Mouse (Mus musculus): ENCODE measurements around the gene Frrs1l.

Frrs1l gene

GRCm38 (mm10) chr4:56989431-56990214 lies 568 bp downstream of the Frrs1l start:
- peak; percentile 74 for DNase-seq (ENCODE audit: low read depth, low spot score)

- peak; percentile 83 for DNase-seq (ENCODE audit: low read depth, low spot score)
Observed at GRCm38 (mm10) chr4:56965586-56966179, 24.5 kb downstream of the Frrs1l start.

- peak; percentile 74 for DNase-seq (ENCODE audit: low read depth, low spot score)
Observed at GRCm38 (mm10) chr4:56963687-56964086, 26.5 kb downstream of the Frrs1l start.

GRCm38 (mm10) chr4:56961320-56961925 lies 28.8 kb downstream of the Frrs1l start:
- no peak for DNase-seq (ENCODE audit: low read depth, low spot score)

- no peak for DNase-seq (ENCODE audit: low read depth, low spot score)
Observed at GRCm38 (mm10) chr4:56957518-56957917, 32.7 kb downstream of the Frrs1l start.

- DNase-seq (ENCODE audit: low read depth, low spot score): no peak
Observed at GRCm38 (mm10) chr4:56953235-56953634, 37.0 kb downstream of the Frrs1l start.

GRCm38 (mm10) chr4:56951701-56952100 lies 38.5 kb downstream of the Frrs1l start:
- DNase-seq (ENCODE audit: low read depth, low spot score): no peak

- DNase-seq (ENCODE audit: low read depth, low spot score): no peak
Observed at GRCm38 (mm10) chr4:56949494-56949893, 40.7 kb downstream of the Frrs1l start.

GRCm38 (mm10) chr4:56946641-56947640 lies 43.2 kb downstream of the Frrs1l start, which contains the start of gene Tmem245:
Tmem245 (minus strand) TSS chr4:56947437.
- peak; percentile 95 for DNase-seq (ENCODE audit: low read depth, low spot score)

- DNase-seq (ENCODE audit: low read depth, low spot score): no peak
Observed at GRCm38 (mm10) chr4:56946180-56946579, 44.0 kb downstream of the Frrs1l start.

- DNase-seq (ENCODE audit: low read depth, low spot score): no peak
Observed at GRCm38 (mm10) chr4:56944286-56944685, 45.9 kb downstream of the Frrs1l start.

- no peak for DNase-seq (ENCODE audit: low read depth, low spot score)
Observed at GRCm38 (mm10) chr4:56943258-56943657, 46.9 kb downstream of the Frrs1l start.

GRCm38 (mm10) chr4:56942567-56942966 lies 47.6 kb downstream of the Frrs1l start:
- peak; percentile 71 for DNase-seq (ENCODE audit: low read depth, low spot score)

- no peak for DNase-seq (ENCODE audit: low read depth, low spot score)
Observed at GRCm38 (mm10) chr4:56941481-56941880, 48.7 kb downstream of the Frrs1l start.

- DNase-seq (ENCODE audit: low read depth, low spot score): no peak
Observed at GRCm38 (mm10) chr4:56937136-56937535, 53.1 kb downstream of the Frrs1l start.

- DNase-seq (ENCODE audit: low read depth, low spot score): no peak
Observed at GRCm38 (mm10) chr4:56935327-56935726, 54.9 kb downstream of the Frrs1l start.

GRCm38 (mm10) chr4:56933154-56933553 lies 57.0 kb downstream of the Frrs1l start:
- no peak for DNase-seq (ENCODE audit: low read depth, low spot score)

GRCm38 (mm10) chr4:56932096-56932495 lies 58.1 kb downstream of the Frrs1l start:
- no peak for DNase-seq (ENCODE audit: low read depth, low spot score)

- no peak for DNase-seq (ENCODE audit: low read depth, low spot score)
Observed at GRCm38 (mm10) chr4:56930312-56930711, 59.9 kb downstream of the Frrs1l start.

- no peak for DNase-seq (ENCODE audit: low read depth, low spot score)
Observed at GRCm38 (mm10) chr4:56926971-56927370, 63.2 kb downstream of the Frrs1l start.

- DNase-seq (ENCODE audit: low read depth, low spot score): no peak
Observed at GRCm38 (mm10) chr4:56922229-56922628, 68.0 kb downstream of the Frrs1l start.
